ENCODE assay signal across 22 mouse cellular contexts in the genomic region with DNA sequence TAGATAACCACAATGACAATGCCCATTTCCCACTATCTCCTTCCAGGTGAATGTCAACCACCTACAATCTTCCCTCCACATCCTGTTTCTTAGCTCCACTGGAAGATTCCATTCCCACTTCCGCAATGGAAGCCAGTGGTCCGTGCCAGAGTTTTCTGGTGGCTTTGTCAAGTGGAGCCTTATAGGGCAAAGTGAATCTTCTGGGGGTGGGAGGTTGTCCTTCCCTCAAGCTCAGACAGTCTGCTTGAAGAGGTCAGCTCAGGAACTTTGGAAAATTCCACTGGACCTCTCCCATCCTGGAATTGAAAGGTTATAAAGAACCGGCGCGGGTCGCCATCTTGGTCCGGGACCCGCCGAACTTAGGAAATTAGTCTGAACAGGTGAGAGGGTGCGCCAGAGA. TPM values are rescaled to one million over a fixed set of nuclear protein-coding genes. Genes with fewer than 3 reads are reported as not detected.
DNase-seq lines count a peak whose midpoint lies in the region; TF ChIP-seq lines count a peak whose summit lies in the region.
"Had no signal": no experiment of that assay in that cellular context is flagged by ENCODE, and none has a peak within 500 bp of the region (broad histone marks: within the 10 kb centered on the region; RNA-seq: fewer than 3 reads in every experiment).

No protein-coding gene starts in this region.

- H3K27ac ChIP-seq in ES-Bruce4 (ENCODE audit: insufficient read depth, low read length): no peak overlapping the region; the same call in 1 of the 2 replicates
- no peak overlapping the region for H3K27ac ChIP-seq in ES-E14 (ENCODE audit: insufficient read depth, low read depth, low read length, poor library complexity, severe bottlenecking)
- H3K27ac ChIP-seq: embryonic facial prominence, embryonic 10.5 days; embryonic facial prominence, embryonic 12.5 days; forebrain, embryonic 13.5 days; forebrain, embryonic 15.5 days had no signal

- H3K9me3 ChIP-seq in ES-Bruce4 (replicated peaks; ENCODE audit: control insufficient read depth, insufficient read depth, low read length, poor library complexity, severe bottlenecking): no peaks in the 10 kb centered on the region; the same call in 1 of the 2 replicates
- no peaks in the 10 kb centered on the region for H3K9me3 ChIP-seq in ES-E14 (ENCODE audit: control insufficient read depth, insufficient read depth, low read depth, low read length)
- H3K9me3 ChIP-seq: embryonic facial prominence, embryonic 10.5 days; embryonic facial prominence, embryonic 12.5 days; forebrain, embryonic 13.5 days; forebrain, embryonic 15.5 days had no signal

- TF ChIP-seq CTCF in ES-Bruce4 (IDR thresholded peaks at IDR 0.05; ENCODE audit: low read depth, low read length): no peak

- H3K36me3 ChIP-seq in ES-Bruce4 (ENCODE audit: control insufficient read depth, insufficient read depth, low read length, poor library complexity, severe bottlenecking) (no peaks in the 10 kb centered on the region), ES-E14 (ENCODE audit: control insufficient read depth, insufficient read depth, low read length, poor library complexity, severe bottlenecking) (no peaks in the 10 kb centered on the region)
- H3K36me3 ChIP-seq: embryonic facial prominence, embryonic 10.5 days; embryonic facial prominence, embryonic 12.5 days; forebrain, embryonic 15.5 days; G1E had no signal

- TF ChIP-seq POLR2A in ES-Bruce4 (IDR thresholded peaks at IDR 0.05; ENCODE audit: insufficient read depth, low read length): no peak

- in situ Hi-C loops in ES-E14 (cut with MboI; ENCODE audit: low sequenced_read_pairs in 2 of 2, unreplicated experiment in 2 of 2): no loop called here

- DNase-seq in ES-E14 (ENCODE audit: low read depth, low spot score) (no peak), ZHBTc4 (ENCODE audit: low read depth, low spot score) (peak; percentile 81)
- no peak for DNase-seq in lung, postnatal 10 days
- DNase-seq in right cerebral cortex, adult 2 months (ENCODE audit: low spot score in 2 of 2): no peak
- DNase-seq in spleen, postnatal 14 days (ENCODE audit: low spot score in 2 of 2): no peak
- DNase-seq: adrenal gland, adult 8-10 months; adrenal gland, postnatal 14 days; adrenal gland, postnatal 36 days; cerebellum, adult 11-12 months; cerebellum, adult 2 months; cerebellum, adult 9-10 months had no signal

- peak overlapping the region; percentile 42 for H3K4me3 ChIP-seq in ES-Bruce4 (ENCODE audit: low read depth, low read length)
- H3K4me3 ChIP-seq in ES-E14 (ENCODE audit: insufficient read depth in 1 of 2, low read depth in 1 of 2, low read length in 2 of 2, poor library complexity in 1 of 2, severe bottlenecking in 1 of 2): peak overlapping the region; percentile 0 to 51; a peak in 2 of 4 replicates
- H3K4me3 ChIP-seq: embryonic facial prominence, embryonic 10.5 days; embryonic facial prominence, embryonic 12.5 days; forebrain, embryonic 13.5 days; forebrain, embryonic 15.5 days had no signal

- no peak for TF ChIP-seq EP300 in ES-Bruce4 (IDR thresholded peaks at IDR 0.05; ENCODE audit: insufficient read depth, low read depth, low read length)

- H3K27me3 ChIP-seq in ES-Bruce4 (ENCODE audit: control insufficient read depth, insufficient read depth, low read length, poor library complexity, severe bottlenecking): no peaks in the 10 kb centered on the region
- H3K27me3 ChIP-seq: CH12.LX; embryonic facial prominence, embryonic 12.5 days; forebrain, embryonic 13.5 days; forebrain, embryonic 15.5 days; Patski had no signal

- H3K9ac ChIP-seq in ES-Bruce4 (ENCODE audit: low read depth, poor library complexity, severe bottlenecking): no peak overlapping the region
- no peak overlapping the region for H3K9ac ChIP-seq in ES-E14 (ENCODE audit: insufficient read depth, low read depth, low read length, poor library complexity, severe bottlenecking)
- H3K9ac ChIP-seq: embryonic facial prominence, embryonic 12.5 days; forebrain, embryonic 13.5 days; forebrain, embryonic 15.5 days; forebrain, postnatal 0 days had no signal

- H3K4me1 ChIP-seq in ES-Bruce4 (ENCODE audit: control insufficient read depth, insufficient read depth, low read length) (no peaks in the 10 kb centered on the region), ES-E14 (ENCODE audit: control insufficient read depth in 2 of 2, insufficient read depth in 2 of 2, low read length in 2 of 2, poor library complexity in 1 of 2) (no peaks in the 10 kb centered on the region)
- H3K4me1 ChIP-seq: embryonic facial prominence, embryonic 10.5 days had no signal

TF ChIP-seq in ES-E14, 5 proteins besides CTCF, POLR2A, EP300 and RAD21:
- TF ChIP-seq ZNF384 (IDR thresholded peaks at IDR 0.05; ENCODE audit: low read depth, low read length) (no peak), CHD2 (IDR thresholded peaks at IDR 0.05; ENCODE audit: low read depth, low read length) (no peak), HCFC1 (IDR thresholded peaks at IDR 0.05; ENCODE audit: borderline replicate concordance, insufficient read depth, low read length) (no peak), MAFK (IDR thresholded peaks at IDR 0.05; ENCODE audit: insufficient read depth, low read depth, low read length) (no peak), ZC3H11A (IDR thresholded peaks at IDR 0.05; ENCODE audit: borderline replicate concordance, low read depth, low read length) (no peak)

RNA-seq across cellular contexts. Expression of a gene that starts 36.5 kb away (rescaled TPM):
- 0.53 TPM in 1 of 2 replicates, not detected in the other for polyA plus RNA-seq in ES-Bruce4 (2011; ENCODE audit: insufficient read depth, insufficient read length, low read depth, missing spikeins)
- total RNA-seq in ES-E14 (2012; rRNA removed): not detected in 2 replicates
- total RNA-seq: adrenal gland, adult 18-20 months; adrenal gland, adult 8-10 months; adrenal gland, postnatal 14 days; adrenal gland, postnatal 36 days; CH12.LX had no signal
- polyA plus RNA-seq: activated CD4-positive, CD25-positive, alpha-beta regulatory T cell, adult 4 months; G1E; Patski had no signal
